Mouse (Mus musculus) limb, embryonic 10.5 days (tissue): ENCODE results near the gene Zc3h18. TPM values are rescaled to one million over a fixed set of nuclear protein-coding genes. Genes with fewer than 3 reads are reported as not detected.

Experiments used
- DNase-seq: peaks from one replicate; pipeline ENCODE4 v3.0.0-alpha.2; 2017; ENCODE audit warnings: low spot score
- H3K27ac ChIP-seq: fragments of 300-500 bp; sonication (generic); 2 replicates; pipeline ENCODE4 v1.5.1; 2016; ENCODE audit warnings: mild to moderate bottlenecking
- H3K27me3 ChIP-seq: fragments of 300-500 bp; sonication (generic); 2 replicates; pipeline ENCODE4 v1.6.1; 2016; ENCODE audit warnings: low read depth, mild to moderate bottlenecking; ENCODE audit not compliant: poor library complexity, severe bottlenecking
- H3K36me3 ChIP-seq: fragments of 300-500 bp; sonication (generic); 2 replicates; pipeline ENCODE4 v1.6.1; 2016; ENCODE audit warnings: mild to moderate bottlenecking, moderate library complexity
- H3K4me1 ChIP-seq: fragments of 300-500 bp; sonication (generic); 2 replicates; pipeline ENCODE4 v1.6.1; 2016
- H3K4me3 ChIP-seq: fragments of 300-500 bp; sonication (generic); 2 replicates; pipeline ENCODE4 v1.5.1; 2016; ENCODE audit warnings: mild to moderate bottlenecking, moderate library complexity
- H3K9me3 ChIP-seq: fragments of 300-500 bp; sonication (generic); replicated peaks from 2 replicates; pipeline ENCODE4 v1.6.1; 2016; ENCODE audit warnings: mild to moderate bottlenecking
- WGBS: fragments of 180-500 bp; shearing (Covaris S2); methylation state at CpG from one replicate; pipeline ENCODE4 v1.1.7; 2016; 5-methylcytosine and 5-hydroxymethylcytosine counted together
- polyA plus RNA-seq: library from polyadenylated mRNA; unstranded; fragments of >200 nt; fragmentation: Nextera tagmentation; extraction: Ambion mirVana; gene quantifications from 2 replicates; pipeline ENCODE4 v1.2.1, GENCODE M21; 2016

The Zc3h18 gene
- polyA plus RNA-seq: 84.2 and 86.1 TPM in 2 replicates

GRCm38 (mm10) chr8:122376365-122377231 lies at the start of gene Zc3h18:
TSS of gene Zc3h18 (plus strand) at chr8:122376609.
- peak within 1 kb of the TSS; percentile 94 for H3K4me3 ChIP-seq
- peaks cover 34% of the 10 kb centered on the region for H3K36me3 ChIP-seq
- DNase-seq: peak; percentile 100
- peak within 1 kb of the TSS; percentile 95 for H3K27ac ChIP-seq
- no peaks in the 10 kb centered on the region for H3K27me3 ChIP-seq
- H3K9me3 ChIP-seq: no peaks in the 10 kb centered on the region
- WGBS: under 1% methylated on average over 107 of the region's 107 CpGs
- peaks cover 25% of the 10 kb centered on the region for H3K4me1 ChIP-seq

- H3K27ac ChIP-seq: no peak overlapping the region
- no peak for DNase-seq
- H3K27me3 ChIP-seq: peaks cover 24% of the 10 kb centered on the region
- H3K9me3 ChIP-seq: no peaks in the 10 kb centered on the region
- whole genome bisulfite sequencing: 61% methylated on average over 8 of the region's 8 CpGs
- no peaks in the 10 kb centered on the region for H3K36me3 ChIP-seq
- peaks cover 44% of the 10 kb centered on the region for H3K4me1 ChIP-seq
- no peak overlapping the region for H3K4me3 ChIP-seq
Observed at GRCm38 (mm10) chr8:122329072-122329471, 47.3 kb upstream of the Zc3h18 start.

GRCm38 (mm10) chr8:122329553-122330239 lies 46.7 kb upstream of the Zc3h18 start:
- peaks cover 29% of the 10 kb centered on the region for H3K27me3 ChIP-seq
- no peaks in the 10 kb centered on the region for H3K9me3 ChIP-seq
- no peak overlapping the region for H3K4me3 ChIP-seq
- peaks cover 37% of the 10 kb centered on the region for H3K4me1 ChIP-seq
- H3K27ac ChIP-seq: peak overlapping the region; percentile 12; the same call in 1 of the 2 replicates
- no peaks in the 10 kb centered on the region for H3K36me3 ChIP-seq
- WGBS: 78% methylated on average over 22 of the region's 22 CpGs
- DNase-seq: no peak

GRCm38 (mm10) chr8:122330446-122331133 lies 45.8 kb upstream of the Zc3h18 start:
- Histone ChIP-seq H3K9me3 (no peaks in the 10 kb centered on the region), H3K4me1 (peaks cover 36% of the 10 kb centered on the region), H3K27me3 (peaks cover 30% of the 10 kb centered on the region), H3K27ac (peak overlapping the region; percentile 32; the same call in 1 of the 2 replicates), H3K4me3 (no peak overlapping the region), H3K36me3 (peaks cover 6% of the 10 kb centered on the region; the same call in 1 of the 2 replicates)
- DNase-seq: no peak
- 80% methylated on average over 12 of the region's 12 CpGs for WGBS

GRCm38 (mm10) chr8:122331134-122331523 lies 45.3 kb upstream of the Zc3h18 start:
- Histone ChIP-seq H3K4me1 (peaks cover 37% of the 10 kb centered on the region), H3K36me3 (peaks cover 6% of the 10 kb centered on the region; the same call in 1 of the 2 replicates), H3K9me3 (no peaks in the 10 kb centered on the region), H3K4me3 (no peak overlapping the region), H3K27me3 (peaks cover 35% of the 10 kb centered on the region), H3K27ac (peak overlapping the region; percentile 32; the same call in 1 of the 2 replicates)
- 72% methylated on average over 3 of the region's 3 CpGs for WGBS
- no peak for DNase-seq

GRCm38 (mm10) chr8:122332753-122333506 lies 43.5 kb upstream of the Zc3h18 start:
- H3K4me1 ChIP-seq: peaks cover 45% of the 10 kb centered on the region
- peak overlapping the region; percentile 8; the same call in 1 of the 2 replicates for H3K27ac ChIP-seq
- H3K27me3 ChIP-seq: peaks cover 48% of the 10 kb centered on the region
- WGBS: 73% methylated on average over 6 of the region's 6 CpGs
- peak; percentile 89 for DNase-seq
- no peak overlapping the region for H3K4me3 ChIP-seq
- peaks cover 14% of the 10 kb centered on the region for H3K36me3 ChIP-seq
- H3K9me3 ChIP-seq: no peaks in the 10 kb centered on the region

- WGBS: 86% methylated on average over 7 of the region's 7 CpGs
- peaks cover 45% of the 10 kb centered on the region for H3K4me1 ChIP-seq
- peaks cover 14% of the 10 kb centered on the region for H3K36me3 ChIP-seq
- no peak for DNase-seq
- peaks cover 54% of the 10 kb centered on the region for H3K27me3 ChIP-seq
- no peak overlapping the region for H3K4me3 ChIP-seq
- no peak overlapping the region for H3K27ac ChIP-seq
- no peaks in the 10 kb centered on the region for H3K9me3 ChIP-seq
Observed at GRCm38 (mm10) chr8:122333531-122333930, 42.9 kb upstream of the Zc3h18 start.

- H3K36me3 ChIP-seq: peaks cover 14% of the 10 kb centered on the region
- no peak for DNase-seq
- H3K4me3 ChIP-seq: peak overlapping the region; percentile 72
- no peaks in the 10 kb centered on the region for H3K9me3 ChIP-seq
- H3K27ac ChIP-seq: peak overlapping the region; percentile 67; the same call in 1 of the 2 replicates
- peaks cover 41% of the 10 kb centered on the region for H3K4me1 ChIP-seq
- 87% methylated on average over 13 of the region's 13 CpGs for WGBS
- peaks cover 65% of the 10 kb centered on the region for H3K27me3 ChIP-seq
Observed at GRCm38 (mm10) chr8:122334791-122335490, 41.5 kb upstream of the Zc3h18 start.

GRCm38 (mm10) chr8:122335638-122336250 lies 40.7 kb upstream of the Zc3h18 start:
- 13% methylated on average over 57 of the region's 57 CpGs for WGBS
- DNase-seq: peak; percentile 61
- Histone ChIP-seq H3K9me3 (no peaks in the 10 kb centered on the region), H3K27me3 (peaks cover 70% of the 10 kb centered on the region), H3K4me3 (peak overlapping the region; percentile 72), H3K27ac (peak overlapping the region; percentile 67), H3K36me3 (peaks cover 14% of the 10 kb centered on the region), H3K4me1 (peaks cover 34% of the 10 kb centered on the region)

GRCm38 (mm10) chr8:122336251-122336910 lies 40.0 kb upstream of the Zc3h18 start:
- H3K4me1 ChIP-seq: peaks cover 28% of the 10 kb centered on the region
- peak overlapping the region; percentile 67 for H3K27ac ChIP-seq
- H3K27me3 ChIP-seq: peaks cover 77% of the 10 kb centered on the region
- peak overlapping the region; percentile 72 for H3K4me3 ChIP-seq
- DNase-seq: peak; percentile 86
- H3K36me3 ChIP-seq: peaks cover 14% of the 10 kb centered on the region
- 2% methylated on average over 80 of the region's 81 CpGs for WGBS
- H3K9me3 ChIP-seq: no peaks in the 10 kb centered on the region

- Histone ChIP-seq H3K27me3 (peaks cover 95% of the 10 kb centered on the region), H3K4me1 (peaks cover 32% of the 10 kb centered on the region), H3K4me3 (no peak overlapping the region), H3K9me3 (no peaks in the 10 kb centered on the region), H3K36me3 (peaks cover 14% of the 10 kb centered on the region), H3K27ac (no peak overlapping the region)
- DNase-seq: no peak
- 52% methylated on average over 6 of the region's 6 CpGs for WGBS
Observed at GRCm38 (mm10) chr8:122338852-122339251, 37.6 kb upstream of the Zc3h18 start.
